Comparison of ENCODE assay signal across 9 mouse cellular contexts in the genomic region with DNA sequence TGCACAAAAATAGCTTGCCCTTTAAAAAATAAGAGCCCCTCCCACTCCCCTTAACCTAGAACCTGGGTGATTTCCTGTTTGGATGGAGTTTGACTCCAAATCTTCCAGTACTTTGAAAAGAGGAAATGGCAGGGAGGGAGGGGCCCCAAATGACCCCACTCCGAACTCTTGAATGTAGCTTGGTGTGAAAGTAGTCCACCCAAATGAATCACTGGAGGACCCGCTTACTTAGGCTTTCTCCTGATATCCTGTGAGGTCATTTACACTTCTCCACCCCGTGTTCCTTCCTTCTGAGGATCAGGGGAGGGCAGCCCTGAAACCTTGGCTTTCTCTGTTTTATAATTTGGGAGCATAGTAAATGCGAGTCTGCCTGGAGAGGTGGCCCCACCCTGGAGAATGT. TPM values are rescaled to one million over a fixed set of nuclear protein-coding genes. Genes with fewer than 3 reads are reported as not detected.
A peak's percentile ranks its signal among the peaks of the same experiment; 100 is the strongest.
DNase-seq lines count a peak whose midpoint lies in the region; ATAC-seq and TF ChIP-seq lines count a peak whose summit lies in the region.
"Had no signal": no experiment of that assay in that cellular context is flagged by ENCODE, and none has a peak within 500 bp of the region (broad histone marks: within the 10 kb centered on the region; RNA-seq: fewer than 3 reads in every experiment).

No protein-coding gene starts in this region.

- H3K4me1 ChIP-seq in limb, embryonic 12.5 days (replicated peaks): peaks cover 25% of the 10 kb centered on the region
- peaks cover 46% of the 10 kb centered on the region for H3K4me1 ChIP-seq in limb, embryonic 10.5 days
- H3K4me1 ChIP-seq in heart, adult 2 months (ENCODE audit: control insufficient read depth, insufficient read depth, low read length): peaks cover 4% of the 10 kb centered on the region
- peaks cover 12% of the 10 kb centered on the region; the same call in 1 of the 2 replicates for H3K4me1 ChIP-seq in kidney, postnatal 0 days (replicated peaks; ENCODE audit: insufficient read depth, low read length)
- H3K4me1 ChIP-seq in neural tube, embryonic 13.5 days (replicated peaks): peaks cover 25% of the 10 kb centered on the region

- no peak overlapping the region for H3K27ac ChIP-seq in limb, embryonic 12.5 days
- H3K27ac ChIP-seq in limb, embryonic 10.5 days: no peak overlapping the region
- H3K27ac ChIP-seq in heart, adult 2 months: peak overlapping the region; percentile 95
- 0 out of 2 replicates have a peak overlapping the region, but pooled peaks have one; percentile 67 for H3K27ac ChIP-seq in kidney, postnatal 0 days
- no peak overlapping the region for H3K27ac ChIP-seq in neural tube, embryonic 13.5 days (replicated peaks)

- no peak overlapping the region for H3K4me3 ChIP-seq in limb, embryonic 12.5 days (replicated peaks)
- H3K4me3 ChIP-seq in limb, embryonic 10.5 days: no peak overlapping the region
- H3K4me3 ChIP-seq in heart, adult 2 months: peak overlapping the region; percentile 74; the same call in 1 of the 2 replicates
- H3K4me3 ChIP-seq in kidney, postnatal 0 days (replicated peaks; ENCODE audit: low read depth, low read length): peak overlapping the region; percentile 40; the same call in 1 of the 2 replicates
- no peak overlapping the region for H3K4me3 ChIP-seq in neural tube, embryonic 13.5 days

- no peaks in the 10 kb centered on the region for H3K79me2 ChIP-seq in heart, adult 2 months (replicated peaks; ENCODE audit: control insufficient read depth, insufficient read depth, low read length)

- H3K9ac ChIP-seq in limb, embryonic 12.5 days (replicated peaks): no peak overlapping the region
- no peak overlapping the region for H3K9ac ChIP-seq in heart, adult 2 months (ENCODE audit: low read depth, low read length)
- H3K9ac ChIP-seq in kidney, postnatal 0 days (ENCODE audit: low read depth, low read length): no peak overlapping the region
- no peak overlapping the region for H3K9ac ChIP-seq in neural tube, embryonic 13.5 days

- H3K36me3 ChIP-seq in limb, embryonic 12.5 days: no peaks in the 10 kb centered on the region
- H3K36me3 ChIP-seq in limb, embryonic 10.5 days: no peaks in the 10 kb centered on the region
- H3K36me3 ChIP-seq in heart, adult 2 months (ENCODE audit: control insufficient read depth, insufficient read depth, low read length): no peaks in the 10 kb centered on the region
- no peaks in the 10 kb centered on the region for H3K36me3 ChIP-seq in kidney, postnatal 0 days (ENCODE audit: insufficient read depth, low read length)
- H3K36me3 ChIP-seq in neural tube, embryonic 13.5 days: no peaks in the 10 kb centered on the region

- TF ChIP-seq CTCF in heart, adult 2 months (IDR thresholded peaks at IDR 0.05): no peak
- TF ChIP-seq CTCF in kidney, postnatal 0 days (IDR thresholded peaks at IDR 0.05; ENCODE audit: low read depth): no peak

- TF ChIP-seq POLR2A in heart, adult 2 months (IDR thresholded peaks at IDR 0.05; ENCODE audit: insufficient read depth, low read depth, low read length): no peak

- intact Hi-C loops in heart, adult 2 months (cut with DNase I): loop anchor here (2.0 kb wide), 1 partner anchor 138 kb away; no protein-coding TSS in a partner anchor

- peaks cover 37% of the 10 kb centered on the region for H3K27me3 ChIP-seq in limb, embryonic 12.5 days
- H3K27me3 ChIP-seq in limb, embryonic 10.5 days (ENCODE audit: low read depth, poor library complexity, severe bottlenecking): peaks cover 40% of the 10 kb centered on the region
- H3K27me3 ChIP-seq in heart, adult 2 months (ENCODE audit: control insufficient read depth, insufficient read depth, low read length): no peaks in the 10 kb centered on the region
- H3K27me3 ChIP-seq in kidney, postnatal 0 days (ENCODE audit: insufficient read depth, low read length): no peaks in the 10 kb centered on the region
- H3K27me3 ChIP-seq in neural tube, embryonic 13.5 days: peaks cover 30% of the 10 kb centered on the region

- H3K9me3 ChIP-seq in limb, embryonic 12.5 days: no peaks in the 10 kb centered on the region
- H3K9me3 ChIP-seq in limb, embryonic 10.5 days (replicated peaks): no peaks in the 10 kb centered on the region
- no peaks in the 10 kb centered on the region for H3K9me3 ChIP-seq in kidney, postnatal 0 days (replicated peaks; ENCODE audit: low read length)
- H3K9me3 ChIP-seq in neural tube, embryonic 13.5 days: no peaks in the 10 kb centered on the region

- DNase-seq in limb, embryonic 10.5 days (ENCODE audit: low spot score): no peak
- DNase-seq in heart, adult 2 months: peak; percentile 56 to 78
- peak; percentile 78 for DNase-seq in kidney, postnatal 0 days (ENCODE audit: low spot score)
- no peak for DNase-seq in embryo, embryonic 9.5 days (ENCODE audit: extremely low spot score)
- no peak for DNase-seq in cerebellum, adult 18-20 months
- no peak for DNase-seq in ovary, postnatal 10 days (ENCODE audit: low spot score)

- H3K4me2 ChIP-seq in limb, embryonic 12.5 days: peak overlapping the region; percentile 95; the same call in 1 of the 2 replicates
- peak overlapping the region; percentile 82 for H3K4me2 ChIP-seq in kidney, postnatal 0 days (ENCODE audit: low read length)
- peak overlapping the region; percentile 91; the same call in 1 of the 2 replicates for H3K4me2 ChIP-seq in neural tube, embryonic 13.5 days

- TF ChIP-seq EP300 in heart, adult 2 months (IDR thresholded peaks at IDR 0.05; ENCODE audit: insufficient read depth, low read depth, low read length): no peak

- WGBS in limb, embryonic 12.5 days: 37% methylated on average over 4 of the region's 4 CpGs
- 51% methylated on average over 4 of the region's 4 CpGs for WGBS in limb, embryonic 10.5 days
- 31% methylated on average over 4 of the region's 4 CpGs for WGBS in heart, adult 2 months
- 33% methylated on average over 4 of the region's 4 CpGs for WGBS in kidney, postnatal 0 days
- WGBS in neural tube, embryonic 13.5 days: 60% methylated on average over 4 of the region's 4 CpGs

- ATAC-seq in limb, embryonic 12.5 days (ENCODE audit: insufficient number of reproducible peaks, insufficient read depth, low FRiP score, low TSS enrichment, low read depth): no peak
- no peak; the same call in 1 of the 2 replicates for ATAC-seq in kidney, postnatal 0 days (replicated peaks; ENCODE audit: low FRiP score, low read depth)
- ATAC-seq in neural tube, embryonic 13.5 days (ENCODE audit: low read depth): no peak

RNA-seq across cellular contexts. Expression of gene Fam20a, which starts 0.6 kb away (rescaled TPM):
- 0.28 and 0.64 TPM in 2 replicates for polyA plus RNA-seq in limb, embryonic 12.5 days (2016; fragmentation: Nextera tagmentation; extraction: Ambion mirVana)
- 0.13 and 0.25 TPM in 2 replicates for polyA plus RNA-seq in limb, embryonic 10.5 days (2016; fragmentation: Nextera tagmentation; extraction: Ambion mirVana)
- 1 to 10 TPM; 5.8 to 6.3 TPM for total RNA-seq in heart, adult 2 months (2021)
- 6.1 and 7.9 TPM in 2 replicates for polyA plus RNA-seq in heart, adult 2 months (2012; rRNA removed)
- polyA plus RNA-seq in kidney, postnatal 0 days (2015; fragmentation: Nextera tagmentation; extraction: Ambion mirVana): 4.9 and 5.8 TPM in 2 replicates
- 3.0 and 3.7 TPM in 2 replicates for polyA plus RNA-seq in neural tube, embryonic 13.5 days (2015; fragmentation: Nextera tagmentation; extraction: Ambion mirVana)
- total RNA-seq: hematopoietic stem cell, adult 5-6 weeks had no signal

Comparison
In these comparisons a context has a peak if more than half of its experiments do, and no peak if none do; other contexts are left out.
1. H3K27ac ChIP-seq: peak in heart, adult 2 months (single experiment) and kidney, postnatal 0 days (single experiment); none in limb, embryonic 12.5 days (single experiment), limb, embryonic 10.5 days (single experiment) and neural tube, embryonic 13.5 days (single experiment).
2. H3K4me3 ChIP-seq: peak in heart, adult 2 months (single experiment) and kidney, postnatal 0 days (single experiment); none in limb, embryonic 12.5 days (single experiment), limb, embryonic 10.5 days (single experiment) and neural tube, embryonic 13.5 days (single experiment).
3. DNase-seq: peak in heart, adult 2 months (2 of 2) and kidney, postnatal 0 days (single experiment); none in limb, embryonic 10.5 days (single experiment), embryo, embryonic 9.5 days (single experiment), cerebellum, adult 18-20 months (0 of 2) and ovary, postnatal 10 days (single experiment).
4. Peak in every context shown above with its lines, with median percentiles within 50 percentile points of each other: H3K4me2 ChIP-seq.